Mouse (Mus musculus): ENCODE data around the gene Pde4a. TPM values are rescaled to one million over a fixed set of nuclear protein-coding genes. Genes with fewer than 3 reads are reported as not detected.

Pde4a gene
- polyA plus RNA-seq, 1 experiment from 2014 or later, result 14.0 TPM

DNA sequence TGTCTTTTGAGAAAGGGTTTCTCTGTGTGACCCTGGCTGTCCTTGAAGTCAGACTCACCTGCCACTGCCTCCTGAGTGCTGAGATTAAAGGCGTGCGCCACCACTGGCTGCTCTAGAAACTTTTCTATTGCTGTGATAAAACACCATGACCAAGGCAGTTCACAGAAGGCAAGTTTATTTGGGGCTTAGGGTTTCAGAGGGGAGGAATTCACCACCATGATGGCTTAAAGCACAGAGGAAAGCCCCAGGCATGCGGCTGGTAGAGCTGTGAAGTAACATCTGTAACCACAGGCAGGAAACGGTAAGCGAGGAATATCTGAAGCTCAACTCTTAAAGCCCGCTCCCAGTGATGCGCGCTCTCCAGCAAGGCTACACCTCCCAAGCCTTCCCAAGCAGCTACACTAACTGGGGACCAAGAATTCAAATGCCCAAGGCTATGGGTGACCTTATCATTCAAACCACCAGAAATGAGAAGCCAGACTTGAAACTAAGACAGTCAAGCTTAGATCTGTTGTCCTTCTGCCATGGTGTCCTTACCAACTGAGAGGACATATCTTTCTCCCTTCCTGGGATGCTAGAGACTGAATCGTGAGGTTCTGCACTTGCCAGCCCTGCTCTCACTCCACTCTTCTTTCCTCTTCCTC is 32.3 kb upstream of the Pde4a start:
- no peaks in the 10 kb centered on the region for H3K9me3 ChIP-seq (ENCODE audit: control insufficient read depth, low read length)
- H3K27me3 ChIP-seq (ENCODE audit: control insufficient read depth, insufficient read depth, low read length), result no peaks in the 10 kb centered on the region
- H3K4me2 ChIP-seq (replicated peaks; ENCODE audit: low read depth, low read length), result no peak overlapping the region
- no peak for ATAC-seq (ENCODE audit: low FRiP score, low TSS enrichment)
- peaks cover 9% of the 10 kb centered on the region for H3K36me3 ChIP-seq (ENCODE audit: control insufficient read depth, insufficient read depth, low read length)
- 0 out of 2 replicates have a peak, but pooled peaks cover 5% of the 10 kb centered on the region for H3K4me1 ChIP-seq (ENCODE audit: control insufficient read depth, insufficient read depth, low read length)
- no peak overlapping the region for H3K4me3 ChIP-seq (ENCODE audit: low read length)
- 78% methylated on average over 9 of the region's 9 CpGs for WGBS
- no peak overlapping the region for H3K9ac ChIP-seq (ENCODE audit: low read depth, low read length)
- H3K27ac ChIP-seq (ENCODE audit: low read depth, low read length), result no peak overlapping the region

- no peak for ATAC-seq (ENCODE audit: low FRiP score, low TSS enrichment)
- no peaks in the 10 kb centered on the region for H3K27me3 ChIP-seq (ENCODE audit: control insufficient read depth, insufficient read depth, low read length)
- no peak overlapping the region for H3K4me3 ChIP-seq (ENCODE audit: low read length)
- WGBS, result 74% methylated on average over 9 of the region's 9 CpGs
- H3K9me3 ChIP-seq (ENCODE audit: control insufficient read depth, low read length), result no peaks in the 10 kb centered on the region
- no peak overlapping the region for H3K4me2 ChIP-seq (replicated peaks; ENCODE audit: low read depth, low read length)
- H3K36me3 ChIP-seq (ENCODE audit: control insufficient read depth, insufficient read depth, low read length), result peaks cover 24% of the 10 kb centered on the region
- H3K9ac ChIP-seq (ENCODE audit: low read depth, low read length), result no peak overlapping the region
- 0 out of 2 replicates have a peak, but pooled peaks cover 5% of the 10 kb centered on the region for H3K4me1 ChIP-seq (ENCODE audit: control insufficient read depth, insufficient read depth, low read length)
- H3K27ac ChIP-seq (ENCODE audit: low read depth, low read length), result no peak overlapping the region
Observed at GRCm38 (mm10) chr9:21134595-21135328, 30.8 kb upstream of the Pde4a start.

GRCm38 (mm10) chr9:21135329-21135890 is 30.1 kb upstream of the Pde4a start:
- H3K4me2 ChIP-seq (replicated peaks; ENCODE audit: low read depth, low read length), result no peak overlapping the region
- WGBS, result 82% methylated on average over 4 of the region's 4 CpGs
- no peak overlapping the region for H3K27ac ChIP-seq (ENCODE audit: low read depth, low read length)
- peaks cover 30% of the 10 kb centered on the region for H3K36me3 ChIP-seq (ENCODE audit: control insufficient read depth, insufficient read depth, low read length)
- no peak overlapping the region for H3K9ac ChIP-seq (ENCODE audit: low read depth, low read length)
- H3K9me3 ChIP-seq (ENCODE audit: control insufficient read depth, low read length), result no peaks in the 10 kb centered on the region
- H3K4me1 ChIP-seq (ENCODE audit: control insufficient read depth, insufficient read depth, low read length), result 0 out of 2 replicates have a peak, but pooled peaks cover 2% of the 10 kb centered on the region
- no peaks in the 10 kb centered on the region for H3K27me3 ChIP-seq (ENCODE audit: control insufficient read depth, insufficient read depth, low read length)
- no peak overlapping the region for H3K4me3 ChIP-seq (ENCODE audit: low read length)
- no peak for ATAC-seq (ENCODE audit: low FRiP score, low TSS enrichment)

DNA sequence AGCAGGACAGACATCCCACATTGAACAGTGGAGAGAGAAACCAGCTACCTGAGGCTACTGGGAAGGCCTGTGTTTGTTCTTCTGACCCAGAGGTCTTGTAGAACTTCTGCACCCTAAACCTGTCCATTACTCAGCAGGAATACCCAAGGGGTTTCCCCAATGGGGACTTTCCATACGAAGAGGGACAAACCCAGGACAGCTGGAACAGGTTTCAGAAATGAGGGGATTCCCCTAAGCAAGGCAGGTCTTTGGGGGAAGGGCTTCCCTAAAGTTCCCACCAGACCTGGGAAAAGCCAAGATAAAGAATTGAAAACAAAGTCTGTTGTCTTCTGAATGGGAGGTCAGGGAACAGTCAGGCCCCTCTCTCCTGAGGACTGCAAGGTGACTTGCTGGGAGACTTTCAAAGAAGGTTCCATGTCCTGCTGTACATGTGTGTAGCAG is 29.6 kb upstream of the Pde4a start:
- Histone ChIP-seq H3K9me3 (ENCODE audit: control insufficient read depth, low read length) (no peaks in the 10 kb centered on the region), H3K4me1 (ENCODE audit: control insufficient read depth, insufficient read depth, low read length) (no peaks in the 10 kb centered on the region), H3K36me3 (ENCODE audit: control insufficient read depth, insufficient read depth, low read length) (peaks cover 36% of the 10 kb centered on the region), H3K9ac (ENCODE audit: low read depth, low read length) (no peak overlapping the region), H3K4me3 (ENCODE audit: low read length) (no peak overlapping the region), H3K27me3 (ENCODE audit: control insufficient read depth, insufficient read depth, low read length) (no peaks in the 10 kb centered on the region), H3K27ac (ENCODE audit: low read depth, low read length) (no peak overlapping the region), H3K4me2 (replicated peaks; ENCODE audit: low read depth, low read length) (no peak overlapping the region)
- ATAC-seq (ENCODE audit: low FRiP score, low TSS enrichment), result no peak
- WGBS, result 81% methylated on average over 1 of the region's 1 CpGs

GRCm38 (mm10) chr9:21136401-21136800 is 29.1 kb upstream of the Pde4a start:
- Histone ChIP-seq H3K27ac (ENCODE audit: low read depth, low read length) (no peak overlapping the region), H3K4me1 (ENCODE audit: control insufficient read depth, insufficient read depth, low read length) (no peaks in the 10 kb centered on the region), H3K9me3 (ENCODE audit: control insufficient read depth, low read length) (no peaks in the 10 kb centered on the region), H3K27me3 (ENCODE audit: control insufficient read depth, insufficient read depth, low read length) (no peaks in the 10 kb centered on the region), H3K4me3 (ENCODE audit: low read length) (no peak overlapping the region), H3K9ac (ENCODE audit: low read depth, low read length) (no peak overlapping the region), H3K4me2 (replicated peaks; ENCODE audit: low read depth, low read length) (no peak overlapping the region), H3K36me3 (ENCODE audit: control insufficient read depth, insufficient read depth, low read length) (peaks cover 40% of the 10 kb centered on the region)
- WGBS, result 83% methylated on average over 6 of the region's 6 CpGs
- ATAC-seq (ENCODE audit: low FRiP score, low TSS enrichment), result no peak

DNA sequence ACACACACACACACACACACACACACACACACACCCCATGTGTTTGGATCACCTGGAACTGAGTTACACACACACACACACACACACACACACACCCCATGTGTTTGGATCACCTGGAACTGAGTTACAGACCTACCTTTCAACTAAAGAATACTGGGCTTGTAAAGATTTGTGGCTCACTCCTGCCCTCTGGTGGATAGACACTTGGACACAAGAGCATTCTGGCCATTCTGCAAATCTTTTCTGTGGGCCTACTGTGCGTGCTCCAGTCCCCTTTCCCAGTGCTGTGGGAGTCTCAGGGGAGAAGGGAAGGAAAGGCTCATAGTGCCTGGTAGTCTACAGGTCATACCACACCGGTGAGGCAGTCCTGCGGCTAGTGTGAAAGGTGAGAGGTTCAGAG is 28.3 kb upstream of the Pde4a start:
- ATAC-seq (ENCODE audit: low FRiP score, low TSS enrichment), result peak; percentile 18; the same call in 1 of the 2 replicates
- no peaks in the 10 kb centered on the region for H3K27me3 ChIP-seq (ENCODE audit: control insufficient read depth, insufficient read depth, low read length)
- H3K4me3 ChIP-seq (ENCODE audit: low read length), result no peak overlapping the region
- no peak overlapping the region for H3K4me2 ChIP-seq (replicated peaks; ENCODE audit: low read depth, low read length)
- no peak overlapping the region for H3K27ac ChIP-seq (ENCODE audit: low read depth, low read length)
- no peak overlapping the region for H3K9ac ChIP-seq (ENCODE audit: low read depth, low read length)
- H3K36me3 ChIP-seq (ENCODE audit: control insufficient read depth, insufficient read depth, low read length), result peaks cover 48% of the 10 kb centered on the region
- no peaks in the 10 kb centered on the region for H3K9me3 ChIP-seq (ENCODE audit: control insufficient read depth, low read length)
- WGBS, result 53% methylated on average over 3 of the region's 3 CpGs
- H3K4me1 ChIP-seq (ENCODE audit: control insufficient read depth, insufficient read depth, low read length), result no peaks in the 10 kb centered on the region

DNA sequence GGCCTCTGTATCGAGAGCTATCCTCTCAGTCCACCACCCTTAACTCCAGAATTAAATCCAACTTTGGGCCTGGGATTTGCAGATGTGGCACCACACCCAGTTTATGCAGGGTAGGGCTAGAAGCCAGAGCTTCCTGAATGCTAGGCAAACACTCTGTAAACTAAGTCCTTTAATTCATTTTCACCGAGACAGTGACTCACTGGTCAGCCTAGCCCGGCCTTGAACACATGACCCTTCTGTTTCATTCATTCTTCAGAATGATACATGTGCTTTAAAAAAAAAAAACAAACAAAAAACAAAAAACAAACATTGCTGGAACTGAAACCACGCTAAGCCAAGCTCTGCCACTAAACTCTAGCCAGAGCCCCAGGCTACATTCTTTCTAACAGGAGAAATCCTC is 27.1 kb upstream of the Pde4a start:
- Histone ChIP-seq H3K27ac (ENCODE audit: low read depth, low read length) (no peak overlapping the region), H3K4me1 (ENCODE audit: control insufficient read depth, insufficient read depth, low read length) (no peaks in the 10 kb centered on the region), H3K36me3 (ENCODE audit: control insufficient read depth, insufficient read depth, low read length) (peaks cover 60% of the 10 kb centered on the region)

GRCm38 (mm10) chr9:21141922-21142321 is 23.6 kb upstream of the Pde4a start:
- WGBS, result 91% methylated on average over 14 of the region's 14 CpGs
- no peak overlapping the region for H3K27ac ChIP-seq (ENCODE audit: low read depth, low read length)
- H3K36me3 ChIP-seq (ENCODE audit: control insufficient read depth, insufficient read depth, low read length), result peaks cover 90% of the 10 kb centered on the region
- no peak overlapping the region for H3K9ac ChIP-seq (ENCODE audit: low read depth, low read length)
- no peak overlapping the region for H3K4me3 ChIP-seq (ENCODE audit: low read length)
- no peak for ATAC-seq (ENCODE audit: low FRiP score, low TSS enrichment)
- H3K27me3 ChIP-seq (ENCODE audit: control insufficient read depth, insufficient read depth, low read length), result no peaks in the 10 kb centered on the region
- H3K9me3 ChIP-seq (ENCODE audit: control insufficient read depth, low read length), result no peaks in the 10 kb centered on the region
- no peak overlapping the region for H3K4me2 ChIP-seq (replicated peaks; ENCODE audit: low read depth, low read length)
- H3K4me1 ChIP-seq (ENCODE audit: control insufficient read depth, insufficient read depth, low read length), result peaks cover 8% of the 10 kb centered on the region

More for the DNA sequence above, 27.1 kb upstream of the Pde4a start:
- no peak overlapping the region for H3K4me2 ChIP-seq (replicated peaks; ENCODE audit: low read depth, low read length)
- WGBS, result 82% methylated on average over 4 of the region's 4 CpGs
- H3K9ac ChIP-seq (ENCODE audit: low read depth, low read length), result no peak overlapping the region
- no peak for ATAC-seq (ENCODE audit: low FRiP score, low TSS enrichment)
- no peaks in the 10 kb centered on the region for H3K9me3 ChIP-seq (ENCODE audit: control insufficient read depth, low read length)
- no peak overlapping the region for H3K4me3 ChIP-seq (ENCODE audit: low read length)
- H3K27me3 ChIP-seq (ENCODE audit: control insufficient read depth, insufficient read depth, low read length), result no peaks in the 10 kb centered on the region

DNA sequence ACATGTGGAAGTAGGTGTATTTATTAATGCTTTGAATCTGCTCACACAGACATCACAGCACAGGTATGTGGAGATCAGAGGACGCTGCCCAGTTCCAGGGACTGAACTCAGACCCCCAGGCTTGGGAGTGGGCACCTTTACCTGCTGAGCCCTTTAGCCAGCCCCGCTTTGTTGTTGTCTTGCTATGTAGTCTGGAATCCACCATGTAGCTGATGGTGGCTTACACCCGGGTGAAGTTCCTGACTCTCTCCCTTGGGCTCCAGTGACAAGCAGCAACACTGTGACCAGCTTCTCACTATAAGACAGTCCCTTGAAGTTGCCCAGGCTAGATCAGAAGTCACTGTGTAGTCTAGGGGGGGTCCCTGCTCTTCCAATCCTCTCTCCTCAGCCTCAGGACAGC is 21.2 kb upstream of the Pde4a start:
- Histone ChIP-seq H3K4me2 (replicated peaks; ENCODE audit: low read depth, low read length) (no peak overlapping the region), H3K27ac (ENCODE audit: low read depth, low read length) (no peak overlapping the region), H3K9ac (ENCODE audit: low read depth, low read length) (no peak overlapping the region), H3K4me3 (ENCODE audit: low read length) (no peak overlapping the region), H3K36me3 (ENCODE audit: control insufficient read depth, insufficient read depth, low read length) (peaks cover 70% of the 10 kb centered on the region), H3K4me1 (ENCODE audit: control insufficient read depth, insufficient read depth, low read length) (peaks cover 31% of the 10 kb centered on the region), H3K9me3 (ENCODE audit: control insufficient read depth, low read length) (no peaks in the 10 kb centered on the region), H3K27me3 (ENCODE audit: control insufficient read depth, insufficient read depth, low read length) (no peaks in the 10 kb centered on the region)
- 97% methylated on average over 3 of the region's 3 CpGs for WGBS
- ATAC-seq (ENCODE audit: low FRiP score, low TSS enrichment), result no peak
